Mouse (Mus musculus): ENCODE measurements around the gene Nlrp4f.

DNA sequence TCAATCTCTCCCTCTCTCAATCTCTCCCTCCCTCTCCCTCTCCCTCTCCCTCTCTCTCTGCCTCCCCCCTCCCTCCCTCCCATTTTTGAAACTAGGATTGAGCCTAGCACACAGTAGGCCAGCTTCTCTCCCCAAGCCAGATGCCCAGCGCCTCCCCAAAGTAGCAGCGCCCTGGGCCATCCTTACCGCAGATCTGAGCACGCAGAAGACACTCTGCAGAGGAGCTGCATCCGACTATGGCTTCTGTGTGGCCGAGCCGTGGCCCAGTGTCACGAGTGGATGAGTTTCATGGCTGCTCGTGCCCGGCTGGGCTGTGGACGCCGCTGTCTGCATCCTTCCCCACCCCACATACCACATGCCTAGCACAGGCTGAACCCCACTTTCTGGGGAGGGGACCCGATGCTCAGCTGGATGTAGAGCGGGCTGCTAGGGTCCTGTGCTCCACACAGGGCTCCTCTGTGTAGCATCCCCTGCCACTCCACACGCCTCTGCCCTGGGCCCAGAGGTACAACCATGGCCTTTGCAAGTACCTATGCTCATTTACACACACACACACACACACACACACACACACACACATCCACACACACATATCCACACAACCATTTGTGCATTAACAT is 29.2 kb downstream of the Nlrp4f start:
- TF ChIP-seq POLR2A (IDR thresholded peaks at IDR 0.05; ENCODE audit: low read depth, low read length): no peak
- TF ChIP-seq CTCF (IDR thresholded peaks at IDR 0.05; ENCODE audit: extremely low read depth, insufficient read length, insufficient replicate concordance, low read depth, low read length): no peak
